In genomic region chr12:7896156-7896555, GRCm38 (mm10) we compare ENCODE assay signal across 27 mouse cellular contexts.
"Had no signal": no experiment of that assay in that cellular context is flagged by ENCODE, and none has a peak within 500 bp of the region (broad histone marks: within the 10 kb centered on the region; RNA-seq: fewer than 3 reads in every experiment).

No protein-coding gene starts in this region.

- H3K9me3 ChIP-seq: heart, embryonic 10.5 days; heart, embryonic 12.5 days; hindbrain, embryonic 10.5 days; hindbrain, embryonic 12.5 days; limb, embryonic 10.5 days; limb, embryonic 12.5 days; liver, embryonic 13.5 days; liver, embryonic 15.5 days had no signal

- H3K27ac ChIP-seq: gastrocnemius, adult 2 months; heart, embryonic 10.5 days; hindbrain, embryonic 10.5 days; hindbrain, embryonic 12.5 days; hindbrain, embryonic 14.5 days; layer of hippocampus, adult 2 months; left cerebral cortex, adult 2 months; limb, embryonic 10.5 days; limb, embryonic 12.5 days; liver, embryonic 13.5 days; liver, embryonic 15.5 days had no signal

- DNase-seq: gastrocnemius, adult 2 months; gastrocnemius, postnatal 10 days; gastrocnemius, postnatal 25 days; heart, adult 18-20 months; heart, postnatal 10 days; heart, postnatal 4 days; kidney, adult 11 months; kidney, adult 8-10 months; kidney, postnatal 10 days; kidney, postnatal 25 days; kidney, postnatal 4 days; liver; liver, embryonic 13.5 days had no signal

- H3K9ac ChIP-seq: heart, embryonic 12.5 days; hindbrain, embryonic 12.5 days; hindbrain, embryonic 14.5 days; limb, embryonic 12.5 days; liver, embryonic 13.5 days; liver, embryonic 15.5 days had no signal

- H3K36me3 ChIP-seq: heart, embryonic 10.5 days; heart, embryonic 12.5 days; hindbrain, embryonic 10.5 days; hindbrain, embryonic 12.5 days; limb, embryonic 10.5 days; limb, embryonic 12.5 days; liver, embryonic 13.5 days; liver, embryonic 15.5 days had no signal

- H3K27me3 ChIP-seq: heart, embryonic 12.5 days; hindbrain, embryonic 12.5 days; limb, embryonic 12.5 days; liver, embryonic 13.5 days; liver, embryonic 15.5 days had no signal

- H3K4me3 ChIP-seq: gastrocnemius, adult 2 months; heart, embryonic 10.5 days; heart, embryonic 12.5 days; hindbrain, embryonic 10.5 days; hindbrain, embryonic 12.5 days; layer of hippocampus, adult 2 months; left cerebral cortex, adult 2 months; limb, embryonic 10.5 days; limb, embryonic 12.5 days; liver, embryonic 13.5 days; liver, embryonic 15.5 days had no signal

- H3K4me2 ChIP-seq: heart, embryonic 12.5 days; hindbrain, embryonic 12.5 days; hindbrain, embryonic 14.5 days; limb, embryonic 12.5 days; liver, embryonic 11.5 days; liver, embryonic 13.5 days; liver, embryonic 15.5 days had no signal

- ATAC-seq: hindbrain, embryonic 16.5 days; inflammation-experienced regulatory T-cells, adult 6 months; intestine, embryonic 16.5 days had no signal

- H3K4me1 ChIP-seq: heart, embryonic 10.5 days; heart, embryonic 12.5 days; hindbrain, embryonic 10.5 days; hindbrain, embryonic 12.5 days; limb, embryonic 10.5 days; limb, embryonic 12.5 days; liver, embryonic 13.5 days; liver, embryonic 15.5 days had no signal
